Mouse (Mus musculus) liver, embryonic 14.5 days (tissue): ENCODE data around the gene Mogs.

Experiments
- CTCF ChIP-seq: IDR thresholded peaks from 2 replicates; pipeline ENCODE4 v1.5.1; 2016; ENCODE audit warnings: antibody characterized with exemption, low read depth, control low read depth
- EP300 ChIP-seq: IDR thresholded peaks from 2 replicates; pipeline ENCODE4 v1.6.1; 2016; ENCODE audit warnings: antibody characterized with exemption, low read depth

GRCm38 (mm10) chr6:83125331-83125730, 10.0 kb downstream of the Mogs start, which contains the start of gene Ino80b:
- no peak for TF ChIP-seq CTCF
- TF ChIP-seq EP300: no peak
